Mouse (Mus musculus): ENCODE measurements at regions not wholly inside any gene's neighbourhood (a gene's known extent, or its start where the extent isn't known, plus 50 kb on each side); places are given as distances from the start of the nearest gene placed in this dataset.
"Not testable (repeated sequence)": the region's sequence is repeated elsewhere in the genome, so short reads cannot be mapped to it uniquely, and the experiment has no call there.

GRCm38 (mm10) chr17:53778411-53778810 is 67.7 kb downstream of the Sult1c2 start:
- DNase-seq (ENCODE audit: low read depth, low spot score), result not testable (repeated sequence)

GRCm38 (mm10) chr17:53760911-53761310 is 71.8 kb upstream of the Sgo1 start:
- no peak for DNase-seq (ENCODE audit: low read depth, low spot score)

GRCm38 (mm10) chr17:53745950-53746469 is 56.9 kb upstream of the Sgo1 start:
- peak; percentile 13 for DNase-seq (ENCODE audit: low read depth, low spot score)
